Mouse (Mus musculus) MEL (cell line): ENCODE results near the gene 5730409E04Rik. TPM values are rescaled to one million over a fixed set of nuclear protein-coding genes. Genes with fewer than 3 reads are reported as not detected.

Source experiments
- DNase-seq: peaks from one replicate; pipeline ENCODE4 v3.0.0; 2011; ENCODE audit warnings: low read depth, low spot score
- H3K27ac ChIP-seq: 2 replicates; pipeline ENCODE4 v1.5.1; 2012; ENCODE audit warnings: low read depth, mild to moderate bottlenecking, control low read depth, low read length, moderate library complexity; ENCODE audit not compliant: control insufficient read depth
- H3K27me3 ChIP-seq, 2 experiments: fragments of 150-350 bp in 1 of 2; sonication (generic) in 1 of 2; 2 replicates each; pipeline ENCODE4 v1.6.1; 2012; ENCODE audit warnings: low read length in 2 of 2, mild to moderate bottlenecking in 2 of 2, improper control_type of control experiment in 1 of 2, moderate library complexity in 1 of 2; ENCODE audit not compliant: insufficient read depth in 2 of 2, control insufficient read depth in 1 of 2
- H3K36me3 ChIP-seq, 2 experiments: 2 replicates each; pipeline ENCODE4 v1.6.1; 2012 to 2014; ENCODE audit warnings: low read length in 2 of 2, improper control_type of control experiment in 1 of 2, inconsistent platforms in 1 of 2, mild to moderate bottlenecking in 1 of 2; ENCODE audit not compliant: insufficient read depth in 2 of 2, control insufficient read depth in 1 of 2
- H3K4me1 ChIP-seq, 2 experiments: fragments of 150-350 bp in 1 of 2; sonication (generic) in 1 of 2; 2 replicates each; pipeline ENCODE4 v1.6.1; 2012; ENCODE audit warnings: low read length in 2 of 2, improper control_type of control experiment in 1 of 2, mild to moderate bottlenecking in 1 of 2; ENCODE audit not compliant: insufficient read depth in 2 of 2, control insufficient read depth in 1 of 2
- H3K4me3 ChIP-seq, 2 experiments: fragments of 150-350 bp in 1 of 2; sonication (generic) in 1 of 2; 2 replicates each; pipeline ENCODE4 v1.5.1; 2012; ENCODE audit warnings: low read depth in 2 of 2, low read length in 2 of 2, mild to moderate bottlenecking in 2 of 2, moderate library complexity in 2 of 2, control low read depth in 1 of 2, improper control_type of control experiment in 1 of 2; ENCODE audit not compliant: control insufficient read depth in 1 of 2, insufficient read depth in 1 of 2
- H3K79me2 ChIP-seq: 2 replicates; pipeline ENCODE4 v1.6.1; 2012; ENCODE audit warnings: mild to moderate bottlenecking, low read length, moderate library complexity; ENCODE audit not compliant: control insufficient read depth, poor library complexity, insufficient read depth
- H3K9ac ChIP-seq: 2 replicates; pipeline ENCODE4 v1.6.1; 2012; ENCODE audit warnings: low read depth, mild to moderate bottlenecking, control low read depth, low read length, moderate library complexity; ENCODE audit not compliant: control insufficient read depth, poor library complexity, severe bottlenecking
- H3K9me3 ChIP-seq: fragments of 150-350 bp; sonication (generic); replicated peaks from 2 replicates; pipeline ENCODE4 v1.6.1; 2012; ENCODE audit warnings: mild to moderate bottlenecking, low read length, improper control_type of control experiment, moderate library complexity; ENCODE audit not compliant: insufficient read depth
- BHLHE40 ChIP-seq: IDR thresholded peaks from 2 replicates; pipeline ENCODE4 v1.6.1; 2012; ENCODE audit warnings: low read depth, mild to moderate bottlenecking, inconsistent platforms, low read length, improper control_type of control experiment, borderline replicate concordance
- CHD1 ChIP-seq: IDR thresholded peaks from 2 replicates; pipeline ENCODE4 v1.6.1; 2012; ENCODE audit warnings: low read depth, mild to moderate bottlenecking, inconsistent platforms, low read length, improper control_type of control experiment
- CTCF ChIP-seq, 3 experiments: IDR thresholded peaks in 2 of 3; conservative IDR thresholded peaks in 1 of 3; 2 replicates each; pipeline ENCODE4 v1.5.1; 2011 to 2012; ENCODE audit warnings: low read length in 3 of 3, low read depth in 2 of 3, mild to moderate bottlenecking in 2 of 3, improper control_type of control experiment in 1 of 3, inconsistent platforms in 1 of 3, mixed read lengths in 1 of 3, moderate library complexity in 1 of 3; ENCODE audit not compliant: control insufficient read depth in 1 of 3, insufficient read depth in 1 of 3, poor library complexity in 1 of 3, severe bottlenecking in 1 of 3
- ELF1 ChIP-seq: IDR thresholded peaks from 2 replicates; pipeline ENCODE4 v1.6.1; 2014; ENCODE audit warnings: low read depth, mild to moderate bottlenecking, inconsistent platforms, low read length, improper control_type of control experiment, moderate library complexity
- GATA1 ChIP-seq: IDR thresholded peaks from 2 replicates; pipeline ENCODE4 v1.6.1; 2011; ENCODE audit warnings: low read depth, low read length, improper control_type of control experiment
- JUND ChIP-seq: IDR thresholded peaks from 2 replicates; pipeline ENCODE4 v1.6.1; 2011; ENCODE audit warnings: low read depth, mild to moderate bottlenecking, improper control_type of control experiment, low read length
- MAFK ChIP-seq: IDR thresholded peaks from 2 replicates; pipeline ENCODE4 v1.6.1; 2011; ENCODE audit warnings: low read depth, mild to moderate bottlenecking, low read length, improper control_type of control experiment, borderline replicate concordance
- MAX ChIP-seq: IDR thresholded peaks from 2 replicates; pipeline ENCODE4 v1.6.1; 2011; ENCODE audit warnings: low read length, improper control_type of control experiment
- MEF2A ChIP-seq: IDR thresholded peaks from 2 replicates; pipeline ENCODE4 v1.6.1; 2014; ENCODE audit warnings: low read depth, mild to moderate bottlenecking, inconsistent platforms, low read length, improper control_type of control experiment; ENCODE audit not compliant: poor library complexity, insufficient replicate concordance, severe bottlenecking; ENCODE audit errors: extremely low read depth
- MXI1 ChIP-seq: IDR thresholded peaks from 2 replicates; pipeline ENCODE4 v1.6.1; 2011; ENCODE audit warnings: mild to moderate bottlenecking, low read depth, low read length, improper control_type of control experiment
- MYB ChIP-seq: IDR thresholded peaks from 2 replicates; pipeline ENCODE4 v1.6.1; 2011; ENCODE audit warnings: mild to moderate bottlenecking, low read depth, low read length, improper control_type of control experiment
- MYC ChIP-seq: IDR thresholded peaks from 2 replicates; pipeline ENCODE4 v1.6.1; 2011; ENCODE audit warnings: low read depth, mild to moderate bottlenecking, low read length, improper control_type of control experiment, moderate library complexity
- NELFE ChIP-seq: IDR thresholded peaks from 2 replicates; pipeline ENCODE4 v1.6.1; 2011; ENCODE audit warnings: low read depth, low read length, improper control_type of control experiment
- NRF1 ChIP-seq: IDR thresholded peaks from 2 replicates; pipeline ENCODE4 v1.6.1; 2014; ENCODE audit warnings: low read depth, mild to moderate bottlenecking, inconsistent platforms, low read length, improper control_type of control experiment, moderate library complexity; ENCODE audit not compliant: poor library complexity, insufficient read depth, severe bottlenecking
- POLR2AphosphoS5 ChIP-seq: IDR thresholded peaks from 2 replicates; pipeline ENCODE4 v1.6.1; 2012; ENCODE audit warnings: low read depth, borderline replicate concordance, mild to moderate bottlenecking, inconsistent platforms, low read length, moderate library complexity, mixed read lengths
- RAD21 ChIP-seq: IDR thresholded peaks from 2 replicates; pipeline ENCODE4 v1.6.1; 2011; ENCODE audit warnings: mild to moderate bottlenecking, low read depth, low read length, improper control_type of control experiment
- RCOR1 ChIP-seq: IDR thresholded peaks from 2 replicates; pipeline ENCODE4 v1.6.1; 2012; ENCODE audit warnings: low read depth, mild to moderate bottlenecking, inconsistent platforms, low read length, improper control_type of control experiment
- SIN3A ChIP-seq: IDR thresholded peaks from 2 replicates; pipeline ENCODE4 v1.6.1; 2012; ENCODE audit warnings: low read length, improper control_type of control experiment, inconsistent platforms
- SMC3 ChIP-seq: IDR thresholded peaks from 2 replicates; pipeline ENCODE4 v1.6.1; 2011; ENCODE audit warnings: low read depth, low read length, improper control_type of control experiment
- TAL1 ChIP-seq: IDR thresholded peaks from 2 replicates; pipeline ENCODE4 v1.6.1; 2012; ENCODE audit warnings: mild to moderate bottlenecking, inconsistent platforms, low read length, moderate library complexity, mixed read lengths
- TBP ChIP-seq: IDR thresholded peaks from 2 replicates; pipeline ENCODE4 v1.8.0; 2011; ENCODE audit warnings: low read depth, low read length, improper control_type of control experiment
- TCF12 ChIP-seq: IDR thresholded peaks from 2 replicates; pipeline ENCODE4 v1.6.1; 2014; ENCODE audit warnings: low read depth, mild to moderate bottlenecking, inconsistent platforms, low read length, improper control_type of control experiment, moderate library complexity
- UBTF ChIP-seq: IDR thresholded peaks from 2 replicates; pipeline ENCODE4 v1.6.1; 2012; ENCODE audit warnings: low read depth, mild to moderate bottlenecking, inconsistent platforms, low read length, improper control_type of control experiment, moderate library complexity, borderline replicate concordance; ENCODE audit not compliant: insufficient read depth
- USF1 ChIP-seq: IDR thresholded peaks from 2 replicates; pipeline ENCODE4 v1.6.1; 2014; ENCODE audit warnings: low read depth, mild to moderate bottlenecking, inconsistent platforms, low read length, improper control_type of control experiment, moderate library complexity
- USF2 ChIP-seq, 2 experiments: IDR thresholded peaks; 2 replicates each; pipeline ENCODE4 v1.6.1; 2011 to 2012; ENCODE audit warnings: improper control_type of control experiment in 2 of 2, low read length in 2 of 2, borderline replicate concordance in 1 of 2, inconsistent platforms in 1 of 2, low read depth in 1 of 2, mild to moderate bottlenecking in 1 of 2; ENCODE audit not compliant: insufficient read depth in 1 of 2
- ZC3H11A ChIP-seq: IDR thresholded peaks from 2 replicates; pipeline ENCODE4 v1.6.1; 2012; ENCODE audit warnings: low read depth, mild to moderate bottlenecking, inconsistent platforms, low read length, improper control_type of control experiment
- ZMIZ1 ChIP-seq: IDR thresholded peaks from 2 replicates; pipeline ENCODE4 v1.6.1; 2012; ENCODE audit warnings: low read depth, mild to moderate bottlenecking, inconsistent platforms, low read length, improper control_type of control experiment, moderate library complexity
- ZNF384 ChIP-seq: IDR thresholded peaks from 2 replicates; pipeline ENCODE4 v1.6.1; 2012; ENCODE audit warnings: low read depth, mild to moderate bottlenecking, inconsistent platforms, low read length, improper control_type of control experiment
- polyA plus RNA-seq, 2 experiments: library from polyadenylated mRNA; stranded (reverse) in 1 of 2; unstranded in 1 of 2; fragments of >175 nt in 1 of 2; fragments of >200 nt in 1 of 2; gene quantifications; 2 replicates each; pipeline versions ENCODE4 v1.2.1 to v1.2.4; 2012; ENCODE audit warnings: low replicate concordance in 2 of 2, low read depth in 1 of 2; ENCODE audit not compliant: insufficient read length in 2 of 2, insufficient read depth in 1 of 2, missing spikeins in 1 of 2
- total RNA-seq: library from RNA; depleted of rRNA; stranded (reverse); fragments of 300-350 nt; gene quantifications from 2 replicates; pipeline ENCODE4 v1.2.3, GENCODE M21; 2012

5730409E04Rik gene
- total and polyA plus RNA-seq, 3 experiments = not detected

DNA sequence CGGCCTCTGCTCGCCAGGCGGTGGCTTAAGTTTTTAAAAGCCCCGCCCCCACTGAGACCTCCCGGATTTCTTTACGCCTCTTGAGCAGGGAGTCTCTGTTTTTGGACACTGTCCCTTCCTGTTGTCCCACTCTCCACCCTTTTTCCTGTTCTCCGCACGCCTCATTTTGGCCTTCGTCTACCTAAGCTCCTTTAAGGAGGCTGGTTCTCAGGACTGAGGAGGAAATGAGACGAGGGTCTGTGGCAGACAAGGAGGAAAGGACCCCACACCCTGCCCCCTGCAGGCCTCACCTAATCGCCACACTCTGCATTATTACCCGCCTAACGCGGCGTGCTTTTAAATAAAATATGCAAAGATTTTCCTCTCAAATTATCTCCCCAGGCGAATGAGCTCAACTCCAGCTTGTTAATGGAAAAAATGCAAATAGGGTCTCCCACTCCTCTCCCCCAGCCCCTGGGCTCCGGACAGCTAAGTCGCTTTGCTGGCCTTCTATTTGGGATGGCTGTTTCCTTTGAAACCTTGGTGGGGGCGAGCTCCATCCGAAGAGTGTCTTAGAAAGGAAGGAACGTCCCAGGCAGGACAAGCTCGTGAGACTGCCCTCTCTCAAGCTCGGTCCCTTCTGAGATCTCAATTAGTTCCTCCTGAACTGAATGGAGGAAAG, 17.5 kb downstream of the 5730409E04Rik start:
- TF ChIP-seq NELFE (no peak), SMC3 (no peak), TCF12 (no peak), MYC (no peak), BHLHE40 (no peak), ZMIZ1 (no peak), USF2 (IDR thresholded peaks at IDR 0.05; ENCODE audit: borderline replicate concordance in 1 of 2, insufficient read depth in 1 of 2, low read depth in 1 of 2, low read length in 2 of 2) (no peak), POLR2AphosphoS5 (no peak), RCOR1 (no peak), GATA1 (no peak), ELF1 (no peak), SIN3A (no peak), MAFK (no peak), TBP (no peak), USF1 (no peak), TAL1 (no peak), UBTF (no peak), RAD21 (no peak), NRF1 (no peak)
- H3K9ac ChIP-seq = no peak overlapping the region
- no peaks in the 10 kb centered on the region for H3K79me2 ChIP-seq
- no peak for DNase-seq
- H3K27ac ChIP-seq = no peak overlapping the region
- H3K4me3 ChIP-seq = no peak overlapping the region
- H3K27me3 ChIP-seq = no peaks in the 10 kb centered on the region; a peak in 3 of 4 replicates
- H3K9me3 ChIP-seq = no peaks in the 10 kb centered on the region
- no peaks in the 10 kb centered on the region for H3K4me1 ChIP-seq
- peaks cover 0 to 1% of the 10 kb centered on the region in 2 experiments; a peak in 1 of 4 replicates for H3K36me3 ChIP-seq

DNA sequence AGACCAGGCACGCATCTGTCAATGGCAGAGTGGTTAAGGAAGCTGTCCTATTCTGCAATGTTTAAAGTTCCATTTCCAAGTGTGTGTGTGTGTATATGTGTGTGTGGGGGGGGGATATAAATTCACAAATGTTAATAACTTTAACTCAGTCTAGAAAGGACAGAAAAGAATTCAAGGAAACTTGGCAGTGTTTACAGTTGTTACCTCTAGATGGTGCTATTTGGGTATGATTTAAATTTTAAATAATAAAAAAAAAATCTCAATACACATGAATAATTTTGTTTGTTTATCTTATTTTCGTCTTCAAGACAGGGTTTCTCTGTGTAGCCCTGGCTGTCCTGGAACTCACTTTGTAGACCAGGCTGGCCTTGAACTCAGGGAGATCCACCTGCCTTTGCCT, 22.3 kb downstream of the 5730409E04Rik start:
- H3K4me1 ChIP-seq = peaks cover 0 to 6% of the 10 kb centered on the region in 2 experiments; a peak in 1 of 4 replicates
- TF ChIP-seq POLR2AphosphoS5 (no peak), JUND (no peak), MAX (no peak), RAD21 (peak; percentile 72), ELF1 (no peak), NELFE (no peak), MEF2A (no peak), ZNF384 (peak; percentile 86), ZC3H11A (peak; percentile 37; the same call in 1 of the 2 replicates), TBP (no peak), MXI1 (no peak), MYB (no peak), CHD1 (no peak), CTCF (IDR thresholded peaks at IDR 0.05 in 2 of 3, conservative IDR thresholded peaks at IDR 0.05 in 1 of 3; ENCODE audit: control insufficient read depth in 1 of 3, insufficient read depth in 1 of 3, low read depth in 2 of 3, low read length in 3 of 3, poor library complexity in 1 of 3, severe bottlenecking in 1 of 3) (peak in 2 of 3 experiments; percentile 27 to 60; a peak in 4 of 6 replicates), TCF12 (no peak), SMC3 (peak; percentile 48), SIN3A (no peak)
- H3K9me3 ChIP-seq = no peaks in the 10 kb centered on the region
- H3K4me3 ChIP-seq = no peak overlapping the region
- H3K27ac ChIP-seq = no peak overlapping the region
- H3K9ac ChIP-seq = no peak overlapping the region
- DNase-seq = peak; percentile 40
- H3K79me2 ChIP-seq = no peaks in the 10 kb centered on the region
- H3K27me3 ChIP-seq = peaks cover 2 to 3% of the 10 kb centered on the region in 2 experiments; a peak in 3 of 4 replicates
- H3K36me3 ChIP-seq = peaks cover 0 to 2% of the 10 kb centered on the region in 2 experiments; a peak in 1 of 4 replicates
